Mouse (Mus musculus) MEL (cell line): ENCODE results near the gene Dagla. TPM values are rescaled to one million over a fixed set of nuclear protein-coding genes. Genes with fewer than 3 reads are reported as not detected.
A peak's percentile ranks its signal among the peaks of the same experiment; 100 is the strongest.

Source experiments
- DNase-seq: peaks from one replicate; pipeline ENCODE4 v3.0.0; 2011; ENCODE audit warnings: low read depth, low spot score
- H3K27ac ChIP-seq: 2 replicates; pipeline ENCODE4 v1.5.1; 2012; ENCODE audit warnings: low read depth, mild to moderate bottlenecking, control low read depth, low read length, moderate library complexity; ENCODE audit not compliant: control insufficient read depth
- H3K27me3 ChIP-seq, 2 experiments: fragments of 150-350 bp in 1 of 2; sonication (generic) in 1 of 2; 2 replicates each; pipeline ENCODE4 v1.6.1; 2012; ENCODE audit warnings: low read length in 2 of 2, mild to moderate bottlenecking in 2 of 2, improper control_type of control experiment in 1 of 2, moderate library complexity in 1 of 2; ENCODE audit not compliant: insufficient read depth in 2 of 2, control insufficient read depth in 1 of 2
- H3K36me3 ChIP-seq, 2 experiments: 2 replicates each; pipeline ENCODE4 v1.6.1; 2012 to 2014; ENCODE audit warnings: low read length in 2 of 2, improper control_type of control experiment in 1 of 2, inconsistent platforms in 1 of 2, mild to moderate bottlenecking in 1 of 2; ENCODE audit not compliant: insufficient read depth in 2 of 2, control insufficient read depth in 1 of 2
- H3K4me1 ChIP-seq, 2 experiments: fragments of 150-350 bp in 1 of 2; sonication (generic) in 1 of 2; 2 replicates each; pipeline ENCODE4 v1.6.1; 2012; ENCODE audit warnings: low read length in 2 of 2, improper control_type of control experiment in 1 of 2, mild to moderate bottlenecking in 1 of 2; ENCODE audit not compliant: insufficient read depth in 2 of 2, control insufficient read depth in 1 of 2
- H3K4me3 ChIP-seq, 2 experiments: fragments of 150-350 bp in 1 of 2; sonication (generic) in 1 of 2; 2 replicates each; pipeline ENCODE4 v1.5.1; 2012; ENCODE audit warnings: low read depth in 2 of 2, low read length in 2 of 2, mild to moderate bottlenecking in 2 of 2, moderate library complexity in 2 of 2, control low read depth in 1 of 2, improper control_type of control experiment in 1 of 2; ENCODE audit not compliant: control insufficient read depth in 1 of 2, insufficient read depth in 1 of 2
- H3K79me2 ChIP-seq: 2 replicates; pipeline ENCODE4 v1.6.1; 2012; ENCODE audit warnings: mild to moderate bottlenecking, low read length, moderate library complexity; ENCODE audit not compliant: control insufficient read depth, poor library complexity, insufficient read depth
- H3K9ac ChIP-seq: 2 replicates; pipeline ENCODE4 v1.6.1; 2012; ENCODE audit warnings: low read depth, mild to moderate bottlenecking, control low read depth, low read length, moderate library complexity; ENCODE audit not compliant: control insufficient read depth, poor library complexity, severe bottlenecking
- H3K9me3 ChIP-seq: fragments of 150-350 bp; sonication (generic); replicated peaks from 2 replicates; pipeline ENCODE4 v1.6.1; 2012; ENCODE audit warnings: mild to moderate bottlenecking, low read length, improper control_type of control experiment, moderate library complexity; ENCODE audit not compliant: insufficient read depth
- CHD1 ChIP-seq: IDR thresholded peaks from 2 replicates; pipeline ENCODE4 v1.6.1; 2012; ENCODE audit warnings: low read depth, mild to moderate bottlenecking, inconsistent platforms, low read length, improper control_type of control experiment
- CHD2 ChIP-seq: IDR thresholded peaks from 2 replicates; pipeline ENCODE4 v1.6.1; 2011; ENCODE audit warnings: low read length, improper control_type of control experiment
- CTCF ChIP-seq, 3 experiments: IDR thresholded peaks in 2 of 3; conservative IDR thresholded peaks in 1 of 3; 2 replicates each; pipeline ENCODE4 v1.5.1; 2011 to 2012; ENCODE audit warnings: low read length in 3 of 3, low read depth in 2 of 3, mild to moderate bottlenecking in 2 of 3, improper control_type of control experiment in 1 of 3, inconsistent platforms in 1 of 3, mixed read lengths in 1 of 3, moderate library complexity in 1 of 3; ENCODE audit not compliant: control insufficient read depth in 1 of 3, insufficient read depth in 1 of 3, poor library complexity in 1 of 3, severe bottlenecking in 1 of 3
- GABPA ChIP-seq: IDR thresholded peaks from 2 replicates; pipeline ENCODE4 v1.6.1; 2012; ENCODE audit warnings: low read depth, mild to moderate bottlenecking, inconsistent platforms, low read length, improper control_type of control experiment, moderate library complexity
- GATA1 ChIP-seq: IDR thresholded peaks from 2 replicates; pipeline ENCODE4 v1.6.1; 2011; ENCODE audit warnings: low read depth, low read length, improper control_type of control experiment
- HCFC1 ChIP-seq: IDR thresholded peaks from 2 replicates; pipeline ENCODE4 v1.6.1; 2012; ENCODE audit warnings: low read depth, mild to moderate bottlenecking, inconsistent platforms, low read length, improper control_type of control experiment, moderate library complexity
- KAT2A ChIP-seq: conservative IDR thresholded peaks from 2 replicates; pipeline ENCODE4 v1.6.1; 2012; ENCODE audit warnings: low read depth, low read length, improper control_type of control experiment, inconsistent platforms
- MAX ChIP-seq: IDR thresholded peaks from 2 replicates; pipeline ENCODE4 v1.6.1; 2011; ENCODE audit warnings: low read length, improper control_type of control experiment
- MYC ChIP-seq: IDR thresholded peaks from 2 replicates; pipeline ENCODE4 v1.6.1; 2011; ENCODE audit warnings: low read depth, mild to moderate bottlenecking, low read length, improper control_type of control experiment, moderate library complexity
- NRF1 ChIP-seq: IDR thresholded peaks from 2 replicates; pipeline ENCODE4 v1.6.1; 2014; ENCODE audit warnings: low read depth, mild to moderate bottlenecking, inconsistent platforms, low read length, improper control_type of control experiment, moderate library complexity; ENCODE audit not compliant: poor library complexity, insufficient read depth, severe bottlenecking
- POLR2AphosphoS2 ChIP-seq: IDR thresholded peaks from 2 replicates; pipeline ENCODE4 v1.6.1; 2011; ENCODE audit warnings: low read length, improper control_type of control experiment
- RAD21 ChIP-seq: IDR thresholded peaks from 2 replicates; pipeline ENCODE4 v1.6.1; 2011; ENCODE audit warnings: mild to moderate bottlenecking, low read depth, low read length, improper control_type of control experiment
- RCOR1 ChIP-seq: IDR thresholded peaks from 2 replicates; pipeline ENCODE4 v1.6.1; 2012; ENCODE audit warnings: low read depth, mild to moderate bottlenecking, inconsistent platforms, low read length, improper control_type of control experiment
- SMC3 ChIP-seq: IDR thresholded peaks from 2 replicates; pipeline ENCODE4 v1.6.1; 2011; ENCODE audit warnings: low read depth, low read length, improper control_type of control experiment
- TCF12 ChIP-seq: IDR thresholded peaks from 2 replicates; pipeline ENCODE4 v1.6.1; 2014; ENCODE audit warnings: low read depth, mild to moderate bottlenecking, inconsistent platforms, low read length, improper control_type of control experiment, moderate library complexity
- UBTF ChIP-seq: IDR thresholded peaks from 2 replicates; pipeline ENCODE4 v1.6.1; 2012; ENCODE audit warnings: low read depth, mild to moderate bottlenecking, inconsistent platforms, low read length, improper control_type of control experiment, moderate library complexity, borderline replicate concordance; ENCODE audit not compliant: insufficient read depth
- USF1 ChIP-seq: IDR thresholded peaks from 2 replicates; pipeline ENCODE4 v1.6.1; 2014; ENCODE audit warnings: low read depth, mild to moderate bottlenecking, inconsistent platforms, low read length, improper control_type of control experiment, moderate library complexity
- ZKSCAN1 ChIP-seq: IDR thresholded peaks from 2 replicates; pipeline ENCODE4 v1.6.1; 2012; ENCODE audit warnings: low read depth, mild to moderate bottlenecking, inconsistent platforms, low read length, improper control_type of control experiment, moderate library complexity
- ZNF384 ChIP-seq: IDR thresholded peaks from 2 replicates; pipeline ENCODE4 v1.6.1; 2012; ENCODE audit warnings: low read depth, mild to moderate bottlenecking, inconsistent platforms, low read length, improper control_type of control experiment
- polyA plus RNA-seq, 2 experiments: library from polyadenylated mRNA; stranded (reverse) in 1 of 2; unstranded in 1 of 2; fragments of >175 nt in 1 of 2; fragments of >200 nt in 1 of 2; gene quantifications; 2 replicates each; pipeline versions ENCODE4 v1.2.1 to v1.2.4; 2012; ENCODE audit warnings: low replicate concordance in 2 of 2, low read depth in 1 of 2; ENCODE audit not compliant: insufficient read length in 2 of 2, insufficient read depth in 1 of 2, missing spikeins in 1 of 2
- total RNA-seq: library from RNA; depleted of rRNA; stranded (reverse); fragments of 300-350 nt; gene quantifications from 2 replicates; pipeline ENCODE4 v1.2.3, GENCODE M21; 2012

The Dagla gene
- total and polyA plus RNA-seq, 3 experiments: not detected

GRCm38 (mm10) chr19:10267057-10267456, 37.6 kb downstream of the Dagla start:
- TF ChIP-seq MYC: no peak
- TF ChIP-seq SMC3: no peak
- TF ChIP-seq RCOR1: no peak
- TF ChIP-seq CHD1: no peak
- Histone ChIP-seq H3K27me3 (peaks cover 6 to 23% of the 10 kb centered on the region in 2 experiments), H3K9ac (no peak overlapping the region), H3K79me2 (no peaks in the 10 kb centered on the region), H3K4me3 (no peak overlapping the region), H3K27ac (no peak overlapping the region), H3K4me1 (no peaks in the 10 kb centered on the region), H3K36me3 (no peaks in the 10 kb centered on the region), H3K9me3 (no peaks in the 10 kb centered on the region)
- DNase-seq: no peak

- Histone ChIP-seq H3K4me1 (no peaks in the 10 kb centered on the region), H3K36me3 (no peaks in the 10 kb centered on the region), H3K27ac (no peak overlapping the region), H3K79me2 (no peaks in the 10 kb centered on the region), H3K9me3 (no peaks in the 10 kb centered on the region), H3K4me3 (no peak overlapping the region), H3K9ac (no peak overlapping the region), H3K27me3 (peaks cover 6 to 27% of the 10 kb centered on the region in 2 experiments)
- TF ChIP-seq ZNF384 (no peak), CTCF (IDR thresholded peaks at IDR 0.05 in 2 of 3, conservative IDR thresholded peaks at IDR 0.05 in 1 of 3; ENCODE audit: control insufficient read depth in 1 of 3, insufficient read depth in 1 of 3, low read depth in 2 of 3, low read length in 3 of 3, poor library complexity in 1 of 3, severe bottlenecking in 1 of 3) (peak in 2 of 3 experiments; percentile 13 to 30; a peak in 2 of 6 replicates)
- no peak for DNase-seq
Observed at GRCm38 (mm10) chr19:10266196-10266850, 38.4 kb downstream of the Dagla start.

GRCm38 (mm10) chr19:10261369-10261768, 43.3 kb downstream of the Dagla start:
- no peaks in the 10 kb centered on the region for H3K36me3 ChIP-seq
- no peak overlapping the region for H3K27ac ChIP-seq
- H3K4me3 ChIP-seq: no peak overlapping the region
- no peak for TF ChIP-seq KAT2A
- no peak for TF ChIP-seq USF1
- TF ChIP-seq CHD2: no peak
- TF ChIP-seq HCFC1: no peak
- no peak for TF ChIP-seq CHD1
- no peak for TF ChIP-seq GABPA
- TF ChIP-seq ZKSCAN1: no peak
- TF ChIP-seq ZNF384: no peak
- TF ChIP-seq TCF12: no peak
- TF ChIP-seq RAD21: no peak
- TF ChIP-seq UBTF: no peak
- TF ChIP-seq MAX: no peak
- TF ChIP-seq POLR2AphosphoS2: no peak
- no peak for TF ChIP-seq GATA1
- no peak for TF ChIP-seq NRF1
- peaks cover 4 to 29% of the 10 kb centered on the region in 2 experiments for H3K27me3 ChIP-seq
- H3K9me3 ChIP-seq: no peaks in the 10 kb centered on the region
- DNase-seq: no peak
- H3K9ac ChIP-seq: no peak overlapping the region
- H3K79me2 ChIP-seq: no peaks in the 10 kb centered on the region
- no peaks in the 10 kb centered on the region for H3K4me1 ChIP-seq
